9 mouse cellular contexts compared by ENCODE assay signal in genomic region chr9:88548614-88548945, GRCm38 (mm10). TPM values are rescaled to one million over a fixed set of nuclear protein-coding genes. Genes with fewer than 3 reads are reported as not detected.
DNase-seq lines count a peak whose midpoint lies in the region; ATAC-seq and TF ChIP-seq lines count a peak whose summit lies in the region.
"Had no signal": no experiment of that assay in that cellular context is flagged by ENCODE, and none has a peak within 500 bp of the region (broad histone marks: within the 10 kb centered on the region; RNA-seq: fewer than 3 reads in every experiment).

No protein-coding gene starts in this region.

- H3ac ChIP-seq in C2C12 (ENCODE audit: control insufficient read depth, insufficient read length, low read depth): peak overlapping the region; percentile 9

- no peaks in the 10 kb centered on the region for H3K9me3 ChIP-seq in heart, embryonic 10.5 days
- H3K9me3 ChIP-seq in forebrain, embryonic 11.5 days (ENCODE audit: control insufficient read depth, low read length): no peaks in the 10 kb centered on the region
- no peaks in the 10 kb centered on the region for H3K9me3 ChIP-seq in liver, embryonic 13.5 days (replicated peaks)

- no peak for DNase-seq in heart, embryonic 10.5 days (ENCODE audit: low spot score)
- no peak for DNase-seq in heart, postnatal 36 days
- no peak for DNase-seq in forebrain, embryonic 11.5 days (ENCODE audit: low spot score)
- no peak for DNase-seq in liver, embryonic 13.5 days
- no peak for DNase-seq in embryo, embryonic 10.5 days (ENCODE audit: low spot score)
- no peak for DNase-seq in left cerebral cortex, adult 11 months (ENCODE audit: low spot score)
- DNase-seq in adrenal gland, postnatal 4 days (ENCODE audit: low spot score in 2 of 2): no peak

- no peaks in the 10 kb centered on the region for H3K79me2 ChIP-seq in C2C12 (ENCODE audit: control insufficient read depth, insufficient read depth)

- 0 out of 2 replicates have a peak, but pooled peaks cover 8% of the 10 kb centered on the region for H3K36me3 ChIP-seq in heart, embryonic 10.5 days
- H3K36me3 ChIP-seq in C2C12 (ENCODE audit: control insufficient read depth, insufficient read depth): no peaks in the 10 kb centered on the region
- H3K36me3 ChIP-seq in forebrain, embryonic 11.5 days (ENCODE audit: control insufficient read depth, insufficient read depth, low read length): no peaks in the 10 kb centered on the region
- 0 out of 2 replicates have a peak, but pooled peaks cover 4% of the 10 kb centered on the region for H3K36me3 ChIP-seq in liver, embryonic 13.5 days

- no peaks in the 10 kb centered on the region for H3K79me3 ChIP-seq in C2C12 (ENCODE audit: low read depth)

- peaks cover 13% of the 10 kb centered on the region; the same call in 1 of the 2 replicates for H3K4me1 ChIP-seq in heart, embryonic 10.5 days
- no peaks in the 10 kb centered on the region for H3K4me1 ChIP-seq in forebrain, embryonic 11.5 days (replicated peaks; ENCODE audit: control insufficient read depth, insufficient read depth, low read length)
- peaks cover 33% of the 10 kb centered on the region for H3K4me1 ChIP-seq in liver, embryonic 13.5 days (replicated peaks)

- intact Hi-C loops in heart, postnatal 36 days (cut with DNase I): loop anchor here (10.0 kb wide), 2 partner anchors 166 to 1294 kb away; partner anchors contain the start of gene Cep162

- no peak for TF ChIP-seq CTCF in C2C12 (IDR thresholded peaks at IDR 0.05; ENCODE audit: control insufficient read depth, insufficient read depth, insufficient read length)

- peak overlapping the region; percentile 88 for H3K27ac ChIP-seq in heart, embryonic 10.5 days
- no peak overlapping the region for H3K27ac ChIP-seq in forebrain, embryonic 11.5 days (ENCODE audit: low read depth, low read length)
- H3K27ac ChIP-seq in liver, embryonic 13.5 days: peak overlapping the region; percentile 89

- 4% methylated on average over 8 of the region's 8 CpGs for WGBS in heart, embryonic 10.5 days
- 6% methylated on average over 8 of the region's 8 CpGs for WGBS in forebrain, embryonic 11.5 days
- WGBS in liver, embryonic 13.5 days (ENCODE audit: insufficient replicate concordance): 5% methylated on average over 8 of the region's 8 CpGs

- ATAC-seq in forebrain, embryonic 11.5 days (replicated peaks; ENCODE audit: low FRiP score): peak; percentile 12
- no peak for ATAC-seq in liver, embryonic 13.5 days (ENCODE audit: low read depth)

- H3K4me3 ChIP-seq in heart, embryonic 10.5 days: peak overlapping the region; percentile 90
- peak overlapping the region; percentile 65 for H3K4me3 ChIP-seq in C2C12 (ENCODE audit: insufficient read depth, poor library complexity, severe bottlenecking)
- peak overlapping the region; percentile 71 for H3K4me3 ChIP-seq in forebrain, embryonic 11.5 days (ENCODE audit: low read depth, low read length)
- peak overlapping the region; percentile 81 for H3K4me3 ChIP-seq in liver, embryonic 13.5 days (replicated peaks)

- no peaks in the 10 kb centered on the region for H3K27me3 ChIP-seq in heart, embryonic 10.5 days (ENCODE audit: insufficient read depth, poor library complexity, severe bottlenecking)
- no peaks in the 10 kb centered on the region for H3K27me3 ChIP-seq in C2C12 (ENCODE audit: control insufficient read depth, insufficient read depth, insufficient read length)
- no peaks in the 10 kb centered on the region for H3K27me3 ChIP-seq in forebrain, embryonic 11.5 days (ENCODE audit: control insufficient read depth, insufficient read depth, low read length)
- no peaks in the 10 kb centered on the region for H3K27me3 ChIP-seq in liver, embryonic 13.5 days

- peak overlapping the region; percentile 62 for H3K4me2 ChIP-seq in forebrain, embryonic 11.5 days (ENCODE audit: low read depth, low read length, severe bottlenecking)
- peak overlapping the region; percentile 74 for H3K4me2 ChIP-seq in liver, embryonic 13.5 days

- H3K9ac ChIP-seq in forebrain, embryonic 11.5 days (ENCODE audit: low read length): peak overlapping the region; percentile 68
- H3K9ac ChIP-seq in liver, embryonic 13.5 days: peak overlapping the region; percentile 78

TF ChIP-seq in C2C12, 6 proteins besides CTCF, POLR2A, EP300 and RAD21:
- TF ChIP-seq USF1 (IDR thresholded peaks at IDR 0.05; ENCODE audit: low read depth) (no peak), MYOD1 (IDR thresholded peaks at IDR 0.05; ENCODE audit: control insufficient read depth, insufficient read length, low read depth) (no peak), CEBPB (IDR thresholded peaks at IDR 0.05; ENCODE audit: low read depth) (no peak), MAX (IDR thresholded peaks at IDR 0.05) (no peak), FOSL1 (IDR thresholded peaks at IDR 0.05; ENCODE audit: insufficient read depth, low read length, poor library complexity, severe bottlenecking) (no peak), MYOG (IDR thresholded peaks at IDR 0.05; ENCODE audit: control insufficient read depth, extremely low read depth, insufficient read length) (no peak)

RNA-seq across cellular contexts. Expression of gene Zfp949, which starts 0.8 kb away (rescaled TPM):
- polyA plus RNA-seq in heart, embryonic 10.5 days (2016; fragmentation: Nextera tagmentation; extraction: Ambion mirVana): 6.2 and 6.5 TPM in 2 replicates
- 10 to 100 TPM in 1 of 2 experiments, 1 to 10 TPM in 1; 9.2 to 10.1 TPM for total RNA-seq in heart, postnatal 36 days (2021)
- polyA plus RNA-seq in C2C12 (2012; fragmentation: generic; extraction: Trizol): 1.5 TPM
- polyA plus RNA-seq in forebrain, embryonic 11.5 days (2014; fragmentation: Nextera tagmentation; extraction: Ambion mirVana): 7.8 and 10.1 TPM in 2 replicates
- polyA plus RNA-seq in liver, embryonic 13.5 days (2015; fragmentation: Nextera tagmentation; extraction: Ambion mirVana): 5.1 and 5.2 TPM in 2 replicates
- total RNA-seq in adrenal gland, postnatal 4 days (2021): 10 to 100 TPM; 12.8 to 13.7 TPM

RNA-seq across cellular contexts. Expression of gene Trim43a, which starts 32.1 kb away (rescaled TPM):
- 0.06 and 0.16 TPM in 2 replicates for polyA plus RNA-seq in heart, embryonic 10.5 days (2016; fragmentation: Nextera tagmentation; extraction: Ambion mirVana)
- under 1 TPM in 1 of 2 experiments, not detected in 1; 0.16 TPM for total RNA-seq in heart, postnatal 36 days (2021)
- 0.04 TPM for polyA plus RNA-seq in C2C12 (2012; fragmentation: generic; extraction: Trizol)
- not detected in 2 replicates for polyA plus RNA-seq in forebrain, embryonic 11.5 days (2014; fragmentation: Nextera tagmentation; extraction: Ambion mirVana)
- polyA plus RNA-seq in liver, embryonic 13.5 days (2015; fragmentation: Nextera tagmentation; extraction: Ambion mirVana): not detected in 2 replicates
- 1 to 10 TPM; 1.1 to 1.3 TPM for total RNA-seq in adrenal gland, postnatal 4 days (2021)
- polyA plus RNA-seq: gonadal fat pad, adult 2 months had no signal
